Mouse (Mus musculus) bone marrow macrophage, adult 2 months (primary cell): ENCODE results near the gene Slco1a6.

Source experiments
- CTCF ChIP-seq: IDR thresholded peaks from 2 replicates; pipeline ENCODE4 v1.5.1; 2012; ENCODE audit warnings: low read depth, mild to moderate bottlenecking, low read length, moderate library complexity
- POLR2A ChIP-seq: IDR thresholded peaks from 2 replicates; pipeline ENCODE4 v1.6.1; 2012; ENCODE audit warnings: mild to moderate bottlenecking, low read depth, low read length, borderline replicate concordance

- TF ChIP-seq POLR2A (no peak), CTCF (no peak)
These were observed 20.9 kb downstream of the Slco1a6 start for GRCm38 (mm10) chr6:142187426-142187825.
